In genomic region chr2:31178593-31178992, GRCm38 (mm10) we compare ENCODE assay signal across 7 mouse cellular contexts. TPM values are rescaled to one million over a fixed set of nuclear protein-coding genes. Genes with fewer than 3 reads are reported as not detected.
DNase-seq lines count a peak whose midpoint lies in the region; ATAC-seq and TF ChIP-seq lines count a peak whose summit lies in the region.
"Not testable (repeated sequence)": the region's sequence is repeated elsewhere in the genome, so short reads cannot be mapped to it uniquely, and the experiment has no call there.

No protein-coding gene starts in this region.

- peak; percentile 15 to 39 (median 26); a peak in 4 of 6 replicates for TF ChIP-seq CTCF in MEL (IDR thresholded peaks at IDR 0.05 in 2 of 3, conservative IDR thresholded peaks at IDR 0.05 in 1 of 3; ENCODE audit: control insufficient read depth in 1 of 3, insufficient read depth in 1 of 3, low read depth in 2 of 3, low read length in 3 of 3, poor library complexity in 1 of 3, severe bottlenecking in 1 of 3)
- TF ChIP-seq CTCF in hindbrain, postnatal 0 days (IDR thresholded peaks at IDR 0.05; ENCODE audit: low read depth) = peak; percentile 36
- TF ChIP-seq CTCF in layer of hippocampus, adult 2 months (conservative IDR thresholded peaks at IDR 0.05) = peak; percentile 77
- TF ChIP-seq CTCF in lung, embryonic 14.5 days (IDR thresholded peaks at IDR 0.05; ENCODE audit: low read depth) = peak; percentile 30
- TF ChIP-seq CTCF in stomach, postnatal 0 days (IDR thresholded peaks at IDR 0.05; ENCODE audit: low read depth) = peak; percentile 56

- not testable (repeated sequence) for H3K4me3 ChIP-seq in MEL (ENCODE audit: control insufficient read depth in 1 of 2, insufficient read depth in 1 of 2, low read depth in 2 of 2, low read length in 2 of 2); hindbrain, postnatal 0 days (ENCODE audit: low read length); layer of hippocampus, adult 2 months; lung, embryonic 14.5 days (ENCODE audit: low read depth, low read length); stomach, postnatal 0 days (ENCODE audit: low read depth, low read length)

- not testable (repeated sequence) for H3K9ac ChIP-seq in MEL (ENCODE audit: control insufficient read depth, low read depth, low read length, poor library complexity, severe bottlenecking); hindbrain, postnatal 0 days (replicated peaks; ENCODE audit: low read length); lung, embryonic 14.5 days; stomach, postnatal 0 days (ENCODE audit: low read length)

- not testable (repeated sequence) for H3K4me2 ChIP-seq in hindbrain, postnatal 0 days (ENCODE audit: low read depth, low read length); lung, embryonic 14.5 days; stomach, postnatal 0 days (replicated peaks; ENCODE audit: low read depth)

- TF ChIP-seq POLR2A in MEL (IDR thresholded peaks at IDR 0.05; ENCODE audit: control insufficient read depth in 1 of 2, insufficient read depth in 1 of 2, low read depth in 1 of 2, low read length in 2 of 2, poor library complexity in 1 of 2) = not testable (repeated sequence)

- DNase-seq in MEL (ENCODE audit: low read depth, low spot score); hindbrain, postnatal 0 days (ENCODE audit: low spot score); lung, embryonic 14.5 days; stomach, postnatal 0 days (ENCODE audit: low spot score): not testable (repeated sequence)
- peak; percentile 32 for DNase-seq in adrenal gland, postnatal 25 days
- peak; percentile 36 to 53 for DNase-seq in cerebellum, postnatal 14 days
- peak in 1 of 2 experiments; percentile 22 for DNase-seq in layer of hippocampus, adult 2 months (ENCODE audit: low spot score in 2 of 2)

- peaks cover 4 to 10% of the 10 kb centered on the region in 2 experiments for H3K4me1 ChIP-seq in MEL (ENCODE audit: control insufficient read depth in 1 of 2, insufficient read depth in 2 of 2, low read length in 2 of 2)
- H3K4me1 ChIP-seq in hindbrain, postnatal 0 days (ENCODE audit: insufficient read depth, low read length); lung, embryonic 14.5 days (ENCODE audit: insufficient read depth); stomach, postnatal 0 days (replicated peaks; ENCODE audit: control insufficient read depth, insufficient read depth): not testable (repeated sequence)

- 82% methylated on average over 6 of the region's 6 CpGs for WGBS in hindbrain, postnatal 0 days
- 80% methylated on average over 6 of the region's 6 CpGs for WGBS in lung, embryonic 14.5 days
- 76% methylated on average over 6 of the region's 6 CpGs for WGBS in stomach, postnatal 0 days

- H3K36me3 ChIP-seq in MEL (ENCODE audit: control insufficient read depth in 1 of 2, insufficient read depth in 2 of 2, low read length in 2 of 2) = peaks cover 3 to 12% of the 10 kb centered on the region in 2 experiments; a peak in 3 of 4 replicates
- H3K36me3 ChIP-seq in hindbrain, postnatal 0 days (ENCODE audit: insufficient read depth, low read length) = peaks cover 48% of the 10 kb centered on the region
- peaks cover 85% of the 10 kb centered on the region for H3K36me3 ChIP-seq in lung, embryonic 14.5 days (ENCODE audit: insufficient read depth)
- peaks cover 33% of the 10 kb centered on the region for H3K36me3 ChIP-seq in stomach, postnatal 0 days (ENCODE audit: control insufficient read depth, insufficient read depth, low read length)

- H3K27ac ChIP-seq in MEL (ENCODE audit: control insufficient read depth, low read depth, low read length); hindbrain, postnatal 0 days; layer of hippocampus, adult 2 months; lung, embryonic 14.5 days (ENCODE audit: low read depth); stomach, postnatal 0 days (replicated peaks): not testable (repeated sequence)

- not testable (repeated sequence) for ATAC-seq in hindbrain, postnatal 0 days; lung, embryonic 14.5 days (ENCODE audit: insufficient read depth); stomach, postnatal 0 days (ENCODE audit: low FRiP score, low TSS enrichment)

- H3K9me3 ChIP-seq in MEL (replicated peaks; ENCODE audit: insufficient read depth, low read length); hindbrain, postnatal 0 days (ENCODE audit: low read length); lung, embryonic 14.5 days (ENCODE audit: low read depth, low read length); stomach, postnatal 0 days (ENCODE audit: control insufficient read depth, low read length): not testable (repeated sequence)

- TF ChIP-seq EP300 in MEL (IDR thresholded peaks at IDR 0.05; ENCODE audit: low read depth in 1 of 2, low read length in 2 of 2); stomach, postnatal 0 days (optimal IDR thresholded peaks at IDR 0.05): not testable (repeated sequence)

- not testable (repeated sequence) for TF ChIP-seq RAD21 in MEL (IDR thresholded peaks at IDR 0.05; ENCODE audit: low read depth, low read length)

- not testable (repeated sequence) for H3K79me2 ChIP-seq in MEL (ENCODE audit: control insufficient read depth, insufficient read depth, low read length, poor library complexity)

- H3K27me3 ChIP-seq in MEL (ENCODE audit: control insufficient read depth in 1 of 2, insufficient read depth in 2 of 2, low read length in 2 of 2); hindbrain, postnatal 0 days (ENCODE audit: insufficient read depth, low read length); lung, embryonic 14.5 days (ENCODE audit: insufficient read depth, low read length); stomach, postnatal 0 days (ENCODE audit: control insufficient read depth, insufficient read depth, low read length): not testable (repeated sequence)

RNA-seq across cellular contexts. Expression of gene Gpr107, which starts 26.5 kb away (rescaled TPM):
- 18.3 and 20.0 TPM in 2 replicates for total RNA-seq in MEL (2012; rRNA removed)
- 10 to 100 TPM in 1 of 2 experiments, not detected in 1; 16.4 TPM for polyA plus RNA-seq in MEL (2012; ENCODE audit: insufficient read depth in 1 of 2, insufficient read length in 2 of 2, low read depth in 1 of 2, low replicate concordance in 2 of 2, missing spikeins in 1 of 2)
- total RNA-seq in adrenal gland, postnatal 25 days (2021) = 54.1 and 63.6 TPM in 2 replicates
- total RNA-seq in hindbrain, postnatal 0 days (2014; rRNA removed) = 49.3 and 52.9 TPM in 2 replicates
- polyA plus RNA-seq in hindbrain, postnatal 0 days (2015; fragmentation: Nextera tagmentation; extraction: Ambion mirVana) = 28.2 and 31.9 TPM in 2 replicates
- total RNA-seq in layer of hippocampus, adult 2 months (2021) = 10 to 100 TPM; 50.5 to 53.1 TPM
- 23.6 and 24.9 TPM in 2 replicates for polyA plus RNA-seq in lung, embryonic 14.5 days (2014; fragmentation: Nextera tagmentation; extraction: Ambion mirVana)
- polyA plus RNA-seq in stomach, postnatal 0 days (2015; fragmentation: Nextera tagmentation; extraction: Ambion mirVana) = 23.7 and 25.4 TPM in 2 replicates

RNA-seq across cellular contexts. Expression of gene Fnbp1, which starts 36.8 kb away (rescaled TPM):
- total RNA-seq in MEL (2012; rRNA removed) = 3.4 and 4.7 TPM in 2 replicates
- polyA plus RNA-seq in MEL (2012; ENCODE audit: insufficient read depth in 1 of 2, insufficient read length in 2 of 2, low read depth in 1 of 2, low replicate concordance in 2 of 2, missing spikeins in 1 of 2) = 10 to 100 TPM in 1 of 2 experiments, not detected in 1; 17.5 TPM
- total RNA-seq in adrenal gland, postnatal 25 days (2021) = 50.9 and 66.0 TPM in 2 replicates
- total RNA-seq in hindbrain, postnatal 0 days (2014; rRNA removed) = 20.1 and 24.1 TPM in 2 replicates
- polyA plus RNA-seq in hindbrain, postnatal 0 days (2015; fragmentation: Nextera tagmentation; extraction: Ambion mirVana) = 31.0 and 32.1 TPM in 2 replicates
- total RNA-seq in layer of hippocampus, adult 2 months (2021) = 100 to 1,000 TPM; 113 to 120 TPM
- 16.8 and 21.1 TPM in 2 replicates for polyA plus RNA-seq in lung, embryonic 14.5 days (2014; fragmentation: Nextera tagmentation; extraction: Ambion mirVana)
- 15.7 and 16.3 TPM in 2 replicates for polyA plus RNA-seq in stomach, postnatal 0 days (2015; fragmentation: Nextera tagmentation; extraction: Ambion mirVana)

Comparison
In these comparisons a context has a peak if more than half of its experiments do, and no peak if none do; other contexts are left out.
1. CTCF ChIP-seq: peak in every context shown above with its lines; median percentile 77 in layer of hippocampus, adult 2 months; 56 in stomach, postnatal 0 days; 36 in hindbrain, postnatal 0 days; 30 in lung, embryonic 14.5 days; 26 in MEL.